ENCODE assay signal across 7 mouse cellular contexts in the genomic region with DNA sequence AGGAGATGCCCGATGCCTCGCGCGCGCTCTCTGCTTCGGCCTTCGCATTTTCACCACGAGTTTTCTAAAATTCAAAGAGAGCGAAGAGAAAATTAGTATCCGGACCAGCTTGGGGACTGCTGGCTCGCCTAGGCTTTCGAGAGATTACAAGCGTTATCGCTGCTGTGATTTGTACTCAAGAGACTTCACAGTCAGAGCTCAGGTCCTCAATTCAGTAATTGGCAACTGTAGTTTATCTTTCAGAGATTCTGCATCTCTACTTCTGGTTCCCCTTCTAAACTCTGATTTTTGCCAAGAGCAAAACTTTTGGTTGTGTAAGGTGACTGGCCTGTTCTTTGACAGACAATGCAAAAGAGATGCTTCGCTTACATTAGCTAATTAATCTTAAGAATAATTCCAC. TPM values are rescaled to one million over a fixed set of nuclear protein-coding genes. Genes with fewer than 3 reads are reported as not detected.
A peak's percentile ranks its signal among the peaks of the same experiment; 100 is the strongest.
DNase-seq lines count a peak whose midpoint lies in the region; ATAC-seq and TF ChIP-seq lines count a peak whose summit lies in the region.

No protein-coding gene starts in this region.

- whole genome bisulfite sequencing in neural tube, embryonic 11.5 days, result 6% methylated on average over 15 of the region's 15 CpGs
- WGBS in forebrain, embryonic 13.5 days, result 4% methylated on average over 15 of the region's 15 CpGs
- 6% methylated on average over 15 of the region's 15 CpGs for WGBS in liver, embryonic 12.5 days (ENCODE audit: insufficient replicate concordance)
- 3% methylated on average over 15 of the region's 15 CpGs for WGBS in stomach, postnatal 0 days

- TF ChIP-seq EP300 in stomach, postnatal 0 days (optimal IDR thresholded peaks at IDR 0.05), result no peak

- H3K27me3 ChIP-seq in neural tube, embryonic 11.5 days (ENCODE audit: control insufficient read depth, insufficient read depth, low read length), result no peaks in the 10 kb centered on the region
- H3K27me3 ChIP-seq in forebrain, embryonic 13.5 days, result no peaks in the 10 kb centered on the region
- no peaks in the 10 kb centered on the region; the same call in 1 of the 2 replicates for H3K27me3 ChIP-seq in liver, embryonic 12.5 days (replicated peaks)
- H3K27me3 ChIP-seq in stomach, postnatal 0 days (ENCODE audit: control insufficient read depth, insufficient read depth, low read length), result no peaks in the 10 kb centered on the region

- no peak for DNase-seq in neural tube, embryonic 11.5 days (ENCODE audit: low spot score)
- DNase-seq in neural tube, embryonic 10.5 days (ENCODE audit: extremely low spot score, low spot score), result no peak
- no peak for DNase-seq in stomach, postnatal 0 days (ENCODE audit: low spot score)
- DNase-seq in embryo, embryonic 10.5 days (ENCODE audit: low spot score), result no peak
- no peak for DNase-seq in cerebellum, postnatal 14 days

- no peak for TF ChIP-seq CTCF in stomach, postnatal 0 days (IDR thresholded peaks at IDR 0.05; ENCODE audit: low read depth)

- ATAC-seq in neural tube, embryonic 11.5 days (ENCODE audit: insufficient read depth, low FRiP score, low TSS enrichment), result no peak
- no peak; the same call in 1 of the 2 replicates for ATAC-seq in forebrain, embryonic 13.5 days
- ATAC-seq in liver, embryonic 12.5 days, result no peak
- ATAC-seq in stomach, postnatal 0 days (ENCODE audit: low FRiP score, low TSS enrichment), result no peak; the same call in 1 of the 2 replicates

- H3K4me2 ChIP-seq in neural tube, embryonic 11.5 days (ENCODE audit: low read depth), result peak overlapping the region; percentile 72
- H3K4me2 ChIP-seq in forebrain, embryonic 13.5 days, result peak overlapping the region; percentile 72
- peak overlapping the region; percentile 91 for H3K4me2 ChIP-seq in liver, embryonic 12.5 days
- peak overlapping the region; percentile 77 for H3K4me2 ChIP-seq in stomach, postnatal 0 days (replicated peaks; ENCODE audit: low read depth)

- no peaks in the 10 kb centered on the region for H3K36me3 ChIP-seq in neural tube, embryonic 11.5 days (ENCODE audit: control insufficient read depth, insufficient read depth, low read length)
- no peaks in the 10 kb centered on the region for H3K36me3 ChIP-seq in forebrain, embryonic 13.5 days (ENCODE audit: poor library complexity, severe bottlenecking)
- H3K36me3 ChIP-seq in liver, embryonic 12.5 days, result no peaks in the 10 kb centered on the region
- H3K36me3 ChIP-seq in stomach, postnatal 0 days (ENCODE audit: control insufficient read depth, insufficient read depth, low read length), result no peaks in the 10 kb centered on the region

- H3K9ac ChIP-seq in neural tube, embryonic 11.5 days (ENCODE audit: low read length), result peak overlapping the region; percentile 78
- H3K9ac ChIP-seq in forebrain, embryonic 13.5 days, result peak overlapping the region; percentile 86
- H3K9ac ChIP-seq in liver, embryonic 12.5 days, result peak overlapping the region; percentile 75
- peak overlapping the region; percentile 82 for H3K9ac ChIP-seq in stomach, postnatal 0 days (ENCODE audit: low read length)

- H3K27ac ChIP-seq in neural tube, embryonic 11.5 days (ENCODE audit: low read depth, low read length), result peak overlapping the region; percentile 90
- peak overlapping the region; percentile 92 for H3K27ac ChIP-seq in forebrain, embryonic 13.5 days
- peak overlapping the region; percentile 93 for H3K27ac ChIP-seq in liver, embryonic 12.5 days
- H3K27ac ChIP-seq in stomach, postnatal 0 days (replicated peaks), result peak overlapping the region; percentile 95

- H3K4me3 ChIP-seq in neural tube, embryonic 11.5 days (ENCODE audit: low read depth, low read length), result peak overlapping the region; percentile 60
- peak overlapping the region; percentile 82 for H3K4me3 ChIP-seq in forebrain, embryonic 13.5 days
- H3K4me3 ChIP-seq in liver, embryonic 12.5 days, result peak overlapping the region; percentile 76
- peak overlapping the region; percentile 78 for H3K4me3 ChIP-seq in stomach, postnatal 0 days (ENCODE audit: low read depth, low read length)

- no peaks in the 10 kb centered on the region for H3K9me3 ChIP-seq in neural tube, embryonic 11.5 days (ENCODE audit: control insufficient read depth, low read length)
- no peaks in the 10 kb centered on the region for H3K9me3 ChIP-seq in forebrain, embryonic 13.5 days (replicated peaks)
- H3K9me3 ChIP-seq in liver, embryonic 12.5 days (replicated peaks), result no peaks in the 10 kb centered on the region
- H3K9me3 ChIP-seq in stomach, postnatal 0 days (ENCODE audit: control insufficient read depth, low read length), result no peaks in the 10 kb centered on the region

- H3K4me1 ChIP-seq in neural tube, embryonic 11.5 days (ENCODE audit: control insufficient read depth, insufficient read depth, low read length), result peaks cover 4% of the 10 kb centered on the region
- H3K4me1 ChIP-seq in forebrain, embryonic 13.5 days, result peaks cover 10% of the 10 kb centered on the region
- peaks cover 16% of the 10 kb centered on the region for H3K4me1 ChIP-seq in liver, embryonic 12.5 days
- H3K4me1 ChIP-seq in stomach, postnatal 0 days (replicated peaks; ENCODE audit: control insufficient read depth, insufficient read depth), result no peaks in the 10 kb centered on the region

RNA-seq across cellular contexts. Expression of a gene that starts 0.6 kb away (rescaled TPM):
- 13.4 and 14.7 TPM in 2 replicates for polyA plus RNA-seq in neural tube, embryonic 11.5 days (2014; fragmentation: Nextera tagmentation; extraction: Ambion mirVana)
- polyA plus RNA-seq in forebrain, embryonic 13.5 days (2015; fragmentation: Nextera tagmentation; extraction: Ambion mirVana), result 10.0 TPM in 2 replicates
- 3.0 and 3.1 TPM in 2 replicates for polyA plus RNA-seq in liver, embryonic 12.5 days (2016; fragmentation: Nextera tagmentation; extraction: Ambion mirVana)
- polyA plus RNA-seq in stomach, postnatal 0 days (2015; fragmentation: Nextera tagmentation; extraction: Ambion mirVana), result 3.9 and 4.2 TPM in 2 replicates

RNA-seq across cellular contexts. Expression of a gene that starts 44.7 kb away (rescaled TPM):
- not detected in 2 replicates for polyA plus RNA-seq in neural tube, embryonic 11.5 days (2014; fragmentation: Nextera tagmentation; extraction: Ambion mirVana)
- polyA plus RNA-seq in forebrain, embryonic 13.5 days (2015; fragmentation: Nextera tagmentation; extraction: Ambion mirVana), result not detected in 2 replicates
- not detected in 2 replicates for polyA plus RNA-seq in liver, embryonic 12.5 days (2016; fragmentation: Nextera tagmentation; extraction: Ambion mirVana)
- polyA plus RNA-seq in stomach, postnatal 0 days (2015; fragmentation: Nextera tagmentation; extraction: Ambion mirVana), result not detected in 2 replicates

RNA-seq across cellular contexts. Expression of a gene that starts 47.4 kb away (rescaled TPM):
- 0.25 TPM in 1 of 2 replicates, not detected in the other for polyA plus RNA-seq in neural tube, embryonic 11.5 days (2014; fragmentation: Nextera tagmentation; extraction: Ambion mirVana)
- polyA plus RNA-seq in forebrain, embryonic 13.5 days (2015; fragmentation: Nextera tagmentation; extraction: Ambion mirVana), result 0.14 TPM in 1 of 2 replicates, not detected in the other
- 0.19 TPM in 1 of 2 replicates, not detected in the other for polyA plus RNA-seq in liver, embryonic 12.5 days (2016; fragmentation: Nextera tagmentation; extraction: Ambion mirVana)
- 0.10 and 0.22 TPM in 2 replicates for polyA plus RNA-seq in stomach, postnatal 0 days (2015; fragmentation: Nextera tagmentation; extraction: Ambion mirVana)
